Mouse (Mus musculus): ENCODE measurements around the gene Vmn1r125.
"Not testable (repeated sequence)": the region's sequence is repeated elsewhere in the genome, so short reads cannot be mapped to it uniquely, and the experiment has no call there.

The Vmn1r125 gene

GRCm38 (mm10) chr7:21271879-21272278 lies at the start of gene Vmn1r125:
Gene Vmn1r125 (plus strand): TSS chr7:21272179.
- not testable (repeated sequence) for DNase-seq (ENCODE audit: inconsistent age in 2 of 2, low spot score in 1 of 2)

GRCm38 (mm10) chr7:21260517-21260916 lies 11.5 kb upstream of the Vmn1r125 start, which contains the start of gene Vmn1r124:
Gene Vmn1r124 (minus strand): TSS chr7:21260617.
- not testable (repeated sequence) for DNase-seq (ENCODE audit: inconsistent age in 2 of 2, low spot score in 1 of 2)

- DNase-seq (ENCODE audit: inconsistent age in 2 of 2, low spot score in 1 of 2), result not testable (repeated sequence)
Observed at GRCm38 (mm10) chr7:21301367-21301766, 29.4 kb downstream of the Vmn1r125 start, which contains the start of gene Vmn1r126. Gene Vmn1r126 (minus strand): TSS chr7:21301467.

- not testable (repeated sequence) for DNase-seq (ENCODE audit: inconsistent age in 2 of 2, low spot score in 1 of 2)
Observed at GRCm38 (mm10) chr7:21319761-21320160, 47.8 kb downstream of the Vmn1r125 start, which contains the start of gene Vmn1r127. Gene Vmn1r127 (minus strand): TSS chr7:21319861.
